Mouse (Mus musculus) lung, postnatal 0 days (tissue): ENCODE measurements around the gene Dapk2. TPM values are rescaled to one million over a fixed set of nuclear protein-coding genes. Genes with fewer than 3 reads are reported as not detected.

Experiments
- ATAC-seq: fragments of 200-750 bp; cut with Nextera tagmentation; 2 replicates; pipeline ENCODE4 v1.8.0; 2017; ENCODE audit warnings: moderate library complexity
- DNase-seq: peaks from one replicate; pipeline ENCODE4 v3.0.0-alpha.2; 2016; ENCODE audit warnings: low spot score
- H3K27ac ChIP-seq: fragments of 300-500 bp; sonication (generic); 2 replicates; pipeline ENCODE4 v1.5.1; 2014; ENCODE audit warnings: antibody characterized with exemption, mild to moderate bottlenecking, low read length, mixed read lengths
- H3K27me3 ChIP-seq: fragments of 300-500 bp; sonication (generic); replicated peaks from 2 replicates; pipeline ENCODE4 v1.6.1; 2014; ENCODE audit warnings: low read length, mixed read lengths; ENCODE audit not compliant: insufficient read depth
- H3K36me3 ChIP-seq: fragments of 300-500 bp; sonication (generic); 2 replicates; pipeline ENCODE4 v1.6.1; 2014; ENCODE audit warnings: low read length, mixed read lengths; ENCODE audit not compliant: insufficient read depth
- H3K4me1 ChIP-seq: fragments of 300-500 bp; sonication (generic); 2 replicates; pipeline ENCODE4 v1.6.1; 2014; ENCODE audit warnings: antibody characterized with exemption, low read depth, low read length, mixed read lengths; ENCODE audit not compliant: insufficient read depth
- H3K4me2 ChIP-seq: fragments of 300-500 bp; sonication (generic); replicated peaks from 2 replicates; pipeline ENCODE4 v1.6.1; 2014; ENCODE audit warnings: low read depth, mild to moderate bottlenecking, low read length, moderate library complexity, mixed read lengths
- H3K4me3 ChIP-seq: fragments of 300-500 bp; sonication (generic); 2 replicates; pipeline ENCODE4 v1.5.1; 2014; ENCODE audit warnings: low read depth, low read length
- H3K9ac ChIP-seq: fragments of 300-500 bp; sonication (generic); replicated peaks from 2 replicates; pipeline ENCODE4 v1.6.1; 2014; ENCODE audit warnings: low read depth, mild to moderate bottlenecking
- H3K9me3 ChIP-seq: fragments of 300-500 bp; sonication (generic); 2 replicates; pipeline ENCODE4 v1.6.1; 2016; ENCODE audit warnings: low read length, mixed read lengths
- CTCF ChIP-seq: IDR thresholded peaks from 2 replicates; pipeline ENCODE4 v1.5.1; 2016; ENCODE audit warnings: antibody characterized with exemption, mild to moderate bottlenecking
- EP300 ChIP-seq: IDR thresholded peaks from 2 replicates; pipeline ENCODE4 v1.6.1; 2016; ENCODE audit warnings: antibody characterized with exemption, mild to moderate bottlenecking, control low read depth
- WGBS: fragments of 180-500 bp; shearing (Covaris S2); extraction: QIAGEN DNeasy Blood & Tissue Kit; methylation state at CpG from one replicate; pipeline ENCODE4 v1.1.7; 2014; 5-methylcytosine and 5-hydroxymethylcytosine counted together
- polyA plus RNA-seq: library from polyadenylated mRNA; unstranded; fragments of >200 nt; fragmentation: Nextera tagmentation; extraction: Ambion mirVana; gene quantifications from 2 replicates; pipeline ENCODE4 v1.2.1, GENCODE M21; 2015

Gene Dapk2
- polyA plus RNA-seq, 1 experiment from 2014 or later, result 60.9 TPM

GRCm38 (mm10) chr9:66131466-66131865 is 26.6 kb upstream of the Dapk2 start:
- Histone ChIP-seq H3K4me1 (no peaks in the 10 kb centered on the region), H3K9ac (no peak overlapping the region), H3K4me3 (no peak overlapping the region), H3K27ac (no peak overlapping the region), H3K4me2 (no peak overlapping the region), H3K36me3 (peaks cover 17% of the 10 kb centered on the region), H3K9me3 (no peaks in the 10 kb centered on the region), H3K27me3 (no peaks in the 10 kb centered on the region)
- WGBS, result 85% methylated on average over 2 of the region's 2 CpGs
- DNase-seq, result peak; percentile 28
- ATAC-seq, result no peak
- TF ChIP-seq CTCF (no peak), EP300 (no peak)

GRCm38 (mm10) chr9:66135967-66136366 is 22.1 kb upstream of the Dapk2 start:
- Histone ChIP-seq H3K4me2 (no peak overlapping the region), H3K27me3 (no peaks in the 10 kb centered on the region), H3K4me3 (no peak overlapping the region), H3K36me3 (peaks cover 48% of the 10 kb centered on the region), H3K9me3 (no peaks in the 10 kb centered on the region), H3K4me1 (no peaks in the 10 kb centered on the region), H3K27ac (no peak overlapping the region), H3K9ac (no peak overlapping the region)
- DNase-seq, result peak; percentile 55
- no peak for TF ChIP-seq EP300
- peak; percentile 71 for TF ChIP-seq CTCF
- WGBS, result 52% methylated on average over 4 of the region's 4 CpGs
- ATAC-seq, result no peak

- 83% methylated on average over 7 of the region's 7 CpGs for WGBS
- ATAC-seq, result no peak
Observed at GRCm38 (mm10) chr9:66138193-66138592, 19.8 kb upstream of the Dapk2 start.

DNA sequence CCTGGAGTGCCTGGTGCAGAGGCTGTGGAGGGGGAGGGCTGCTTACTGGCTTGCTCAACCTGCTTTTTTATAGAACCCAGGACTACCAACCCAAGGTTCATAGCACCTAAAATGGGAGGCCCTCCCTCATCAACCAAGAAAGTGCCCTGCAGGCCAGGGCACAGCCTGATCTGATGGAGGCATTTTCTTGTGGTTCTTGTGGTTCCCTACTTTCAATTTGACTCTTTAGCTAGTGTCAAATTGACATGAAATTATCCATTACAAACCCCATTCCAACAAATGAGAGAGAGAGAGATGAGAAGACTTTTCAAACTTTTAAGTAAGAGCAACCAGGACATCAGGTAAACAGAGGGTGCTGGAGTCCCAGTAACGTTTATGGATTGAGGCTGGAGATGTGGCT is 15.8 kb upstream of the Dapk2 start:
- Histone ChIP-seq H3K4me2 (no peak overlapping the region), H3K4me1 (no peaks in the 10 kb centered on the region), H3K9ac (no peak overlapping the region), H3K36me3 (0 out of 2 replicates have a peak, but pooled peaks cover 24% of the 10 kb centered on the region), H3K9me3 (no peaks in the 10 kb centered on the region), H3K27ac (no peak overlapping the region), H3K27me3 (no peaks in the 10 kb centered on the region), H3K4me3 (no peak overlapping the region)
- ATAC-seq (no peak), DNase-seq (no peak)
- TF ChIP-seq EP300 (no peak), CTCF (no peak)
- WGBS, result 65% methylated on average over 1 of the region's 1 CpGs

More at GRCm38 (mm10) chr9:66138193-66138592, 19.8 kb upstream of the Dapk2 start:
- no peaks in the 10 kb centered on the region for H3K27me3 ChIP-seq
- H3K4me3 ChIP-seq, result no peak overlapping the region
- TF ChIP-seq EP300, result no peak
- no peak for TF ChIP-seq CTCF
- H3K9ac ChIP-seq, result no peak overlapping the region
- no peaks in the 10 kb centered on the region for H3K4me1 ChIP-seq
- H3K27ac ChIP-seq, result no peak overlapping the region
- no peaks in the 10 kb centered on the region for H3K9me3 ChIP-seq
- no peak for DNase-seq
- H3K36me3 ChIP-seq, result peaks cover 48% of the 10 kb centered on the region; the same call in 1 of the 2 replicates
- H3K4me2 ChIP-seq, result no peak overlapping the region

DNA sequence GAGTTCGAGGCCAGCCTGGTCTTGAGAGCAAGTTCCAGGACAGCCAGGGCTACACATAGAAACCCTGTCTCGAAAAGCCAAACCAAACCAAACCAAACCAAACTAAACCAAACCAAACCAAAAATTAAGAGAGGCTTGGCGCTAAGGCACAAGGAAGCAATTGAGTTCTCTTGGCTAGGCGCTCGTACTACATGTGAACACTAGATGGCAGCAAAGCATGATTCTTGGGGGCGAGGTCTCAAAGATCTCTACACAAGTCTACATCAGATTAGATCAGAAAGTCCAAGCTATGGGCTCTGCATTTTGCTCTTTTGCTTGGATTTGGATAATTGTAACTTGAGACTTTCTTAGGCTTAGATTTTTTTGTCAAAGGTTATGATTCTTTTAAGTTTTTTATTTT is 13.8 kb upstream of the Dapk2 start:
- no peak for TF ChIP-seq EP300
- TF ChIP-seq CTCF, result peak; percentile 92
- Histone ChIP-seq H3K9me3 (no peaks in the 10 kb centered on the region), H3K27ac (no peak overlapping the region), H3K36me3 (0 out of 2 replicates have a peak, but pooled peaks cover 12% of the 10 kb centered on the region), H3K9ac (no peak overlapping the region), H3K4me2 (no peak overlapping the region), H3K4me3 (no peak overlapping the region), H3K27me3 (no peaks in the 10 kb centered on the region), H3K4me1 (no peaks in the 10 kb centered on the region)
- DNase-seq (peak; percentile 86), ATAC-seq (peak; percentile 61)
- 7% methylated on average over 6 of the region's 6 CpGs for WGBS

DNA sequence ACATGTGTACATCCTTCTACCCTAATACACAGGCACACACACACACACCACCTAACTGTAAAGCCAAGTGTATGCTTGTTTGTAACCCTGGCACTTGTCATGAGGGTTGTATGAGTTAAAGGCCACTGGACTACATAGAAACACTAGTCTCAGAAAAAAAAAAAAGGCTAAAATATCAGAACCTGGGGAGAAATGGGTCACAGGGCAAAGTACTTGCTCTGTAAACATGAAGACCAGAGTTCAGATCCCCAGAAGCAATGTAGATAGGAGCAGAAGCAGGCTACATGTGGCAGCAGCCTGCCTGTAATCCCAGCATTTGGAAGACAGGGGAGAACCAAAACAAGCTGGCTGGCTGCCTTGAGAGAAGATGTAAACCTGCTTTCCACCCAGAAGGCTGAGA is 11.9 kb upstream of the Dapk2 start:
- Histone ChIP-seq H3K9ac (no peak overlapping the region), H3K36me3 (no peaks in the 10 kb centered on the region), H3K4me1 (no peaks in the 10 kb centered on the region), H3K27me3 (no peaks in the 10 kb centered on the region), H3K27ac (no peak overlapping the region), H3K9me3 (no peaks in the 10 kb centered on the region), H3K4me3 (no peak overlapping the region), H3K4me2 (no peak overlapping the region)
- no peak for ATAC-seq
- TF ChIP-seq CTCF (no peak), EP300 (no peak)
- DNase-seq, result no peak

- Histone ChIP-seq H3K4me1 (no peaks in the 10 kb centered on the region), H3K27ac (no peak overlapping the region), H3K9ac (no peak overlapping the region), H3K4me3 (no peak overlapping the region), H3K9me3 (no peaks in the 10 kb centered on the region), H3K27me3 (no peaks in the 10 kb centered on the region), H3K36me3 (no peaks in the 10 kb centered on the region), H3K4me2 (no peak overlapping the region)
- ATAC-seq, result no peak
- no peak for DNase-seq
- WGBS, result 55% methylated on average over 9 of the region's 9 CpGs
- TF ChIP-seq CTCF (no peak), EP300 (no peak)
Observed at GRCm38 (mm10) chr9:66152011-66152410, 6.0 kb upstream of the Dapk2 start.
